Mouse (Mus musculus) brain, embryonic 14.5 days (tissue): ENCODE data around the gene Eml2.

Source experiments
- CTCF ChIP-seq: fragments of 200-500 bp; IDR thresholded peaks from 2 replicates; pipeline ENCODE4 v1.5.1; 2012; ENCODE audit warnings: inconsistent platforms, mild to moderate bottlenecking, moderate library complexity, borderline replicate concordance; ENCODE audit not compliant: insufficient read depth, insufficient read length; ENCODE audit errors: extremely low read depth
- POLR2A ChIP-seq: fragments of 200-500 bp; IDR thresholded peaks from 2 replicates; pipeline ENCODE4 v1.6.1; 2012; ENCODE audit warnings: mild to moderate bottlenecking, inconsistent platforms, borderline replicate concordance; ENCODE audit not compliant: poor library complexity, insufficient read depth, insufficient read length, severe bottlenecking; ENCODE audit errors: extremely low read depth

DNA sequence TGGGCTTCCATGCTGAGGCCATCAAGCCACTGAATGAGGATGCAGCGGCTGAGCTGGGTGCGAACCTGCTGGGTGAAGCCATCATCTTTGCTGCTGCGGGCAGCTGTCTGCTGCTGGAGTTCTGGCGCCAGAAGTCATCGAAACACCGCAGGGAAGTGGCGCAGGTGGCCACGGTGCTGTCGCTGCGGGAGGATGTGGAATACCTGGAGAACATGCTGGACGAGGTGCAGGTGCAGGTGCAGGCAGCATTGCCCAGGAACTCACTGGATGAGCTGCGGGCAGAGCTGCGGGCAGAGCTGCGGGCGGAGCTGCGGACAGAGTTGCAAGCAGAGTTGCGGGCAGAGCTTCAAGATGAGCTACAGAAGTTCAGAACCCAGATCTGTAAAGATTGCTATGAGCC is 79.2 kb downstream of the Eml2 start:
- TF ChIP-seq POLR2A (no peak), CTCF (no peak)
